Mouse (Mus musculus) adrenal gland, adult (tissue): ENCODE measurements around the gene Itga9.
"Not testable (repeated sequence)": the region's sequence is repeated elsewhere in the genome, so short reads cannot be mapped to it uniquely, and the experiment has no call there.

Experiments used
- DNase-seq, 2 experiments: peaks; one replicate each; pipeline ENCODE4 v3.0.0; 2022 to 2023; ENCODE audit warnings: low spot score in 1 of 2; ENCODE audit not compliant: inconsistent age in 2 of 2

The Itga9 gene

DNA sequence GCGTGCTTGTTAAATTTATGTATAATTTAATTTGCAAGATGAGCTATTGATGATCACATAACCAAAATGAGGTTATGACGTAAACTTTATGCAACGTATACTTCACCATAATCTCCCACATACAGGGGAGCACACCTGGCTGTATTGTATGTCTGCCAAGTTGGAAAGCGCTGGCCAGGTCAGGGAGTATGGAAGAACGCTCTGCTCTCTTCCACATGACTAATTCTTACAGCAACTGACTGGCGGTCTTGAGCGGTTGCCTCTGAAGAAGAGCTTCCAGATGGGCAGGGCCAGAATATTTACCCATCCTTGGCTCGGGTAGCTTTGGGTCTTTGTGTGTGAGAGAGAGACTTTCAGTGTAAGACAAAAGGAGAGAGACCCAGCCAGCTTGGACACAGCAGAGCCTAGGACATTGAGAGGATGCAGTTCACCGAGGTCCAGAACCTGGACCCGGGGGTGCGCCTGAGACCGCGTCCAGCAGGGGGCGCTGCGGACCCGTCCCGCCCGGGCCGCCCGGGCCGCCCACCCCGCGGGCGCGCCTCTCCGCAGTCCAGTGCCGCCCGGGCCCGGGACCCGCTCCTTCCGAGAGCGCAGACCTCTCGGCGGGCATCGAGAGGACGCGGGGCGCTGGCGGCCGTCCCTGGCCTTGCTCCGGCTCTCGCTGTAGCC, at the start of gene Itga9:
Itga9 (plus strand) TSS at position 543 of the 669 bp plus-strand sequence.
- peak; percentile 90 to 97 for DNase-seq

DNA sequence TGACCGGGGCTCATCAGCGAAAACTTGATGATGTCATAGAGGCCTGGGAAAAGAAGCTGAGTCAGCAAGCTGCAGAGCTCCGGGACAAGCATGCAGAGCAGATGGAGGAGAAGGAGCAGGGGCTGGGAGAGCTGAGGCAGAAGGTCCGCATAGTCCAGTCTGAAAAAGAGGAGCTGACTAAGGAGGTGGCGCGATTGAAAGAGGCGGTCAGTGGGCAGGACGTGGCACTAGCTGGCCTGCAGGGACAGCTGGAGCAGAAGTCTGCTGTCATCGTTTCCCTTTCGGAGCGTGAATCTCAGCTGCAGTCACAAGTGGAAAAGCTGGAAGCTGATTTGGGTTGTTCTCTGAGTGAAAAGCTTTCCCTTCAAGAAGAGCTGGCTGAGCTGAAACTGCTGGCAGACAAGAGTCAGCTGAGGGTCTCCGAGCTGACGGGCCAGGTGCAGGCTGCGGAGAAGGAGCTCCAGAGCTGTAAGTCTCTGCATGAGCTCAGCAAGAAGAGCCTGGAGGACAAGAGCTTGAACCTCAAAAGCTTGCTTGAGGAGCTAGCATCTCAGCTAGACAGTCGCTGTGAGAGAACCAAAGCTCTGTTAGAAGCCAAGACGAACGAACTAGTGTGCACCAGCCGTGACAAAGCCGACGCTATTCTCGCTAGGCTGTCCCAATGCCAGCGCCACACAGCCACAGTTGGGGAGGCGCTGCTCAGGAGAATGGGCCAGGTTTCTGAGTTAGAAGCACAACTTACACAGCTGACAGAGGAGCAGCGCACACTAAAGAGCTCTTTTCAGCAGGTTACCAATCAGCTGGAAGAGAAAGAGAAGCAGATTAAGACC, 49.3 kb upstream of the Itga9 start:
- DNase-seq = no peak

DNA sequence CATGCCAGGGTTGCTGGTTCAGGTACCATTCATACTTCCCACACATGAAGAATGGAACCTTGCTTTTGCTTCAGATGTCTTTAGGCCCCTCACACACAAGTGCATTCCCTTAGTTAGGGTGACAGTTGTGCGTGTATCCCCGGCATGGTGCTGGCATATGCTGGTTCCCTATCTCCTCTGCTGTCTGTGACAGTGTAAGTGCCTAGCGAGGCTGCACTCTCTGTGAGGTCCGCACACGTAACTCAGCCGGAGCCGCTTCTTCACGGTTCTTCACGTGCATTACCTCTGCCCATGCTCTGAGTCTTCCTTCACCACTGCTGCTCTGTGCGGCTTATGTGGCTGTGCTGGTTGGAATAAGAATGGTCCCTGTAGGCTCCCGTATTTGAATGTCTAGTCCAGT, 43.1 kb upstream of the Itga9 start:
- no peak for DNase-seq

DNA sequence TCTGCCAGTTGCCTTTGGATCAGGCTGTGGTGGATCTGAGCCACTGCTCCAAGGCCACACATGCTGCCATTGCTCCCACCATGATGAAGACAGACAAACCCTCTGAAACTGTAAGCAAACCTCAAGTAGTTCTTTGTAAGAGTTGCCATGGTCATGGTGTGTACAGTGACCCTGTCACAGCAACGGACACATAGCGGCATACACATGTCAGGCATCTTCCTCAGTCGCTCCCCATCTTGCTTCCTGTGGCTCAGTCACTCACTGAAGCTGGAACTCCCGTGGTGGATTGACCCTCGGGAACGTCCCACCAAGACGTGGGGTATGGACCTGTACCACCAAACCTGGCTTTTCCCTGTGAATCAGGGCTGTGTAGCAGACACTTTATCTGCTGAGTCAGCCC, 42.6 kb upstream of the Itga9 start:
- DNase-seq = no peak

DNA sequence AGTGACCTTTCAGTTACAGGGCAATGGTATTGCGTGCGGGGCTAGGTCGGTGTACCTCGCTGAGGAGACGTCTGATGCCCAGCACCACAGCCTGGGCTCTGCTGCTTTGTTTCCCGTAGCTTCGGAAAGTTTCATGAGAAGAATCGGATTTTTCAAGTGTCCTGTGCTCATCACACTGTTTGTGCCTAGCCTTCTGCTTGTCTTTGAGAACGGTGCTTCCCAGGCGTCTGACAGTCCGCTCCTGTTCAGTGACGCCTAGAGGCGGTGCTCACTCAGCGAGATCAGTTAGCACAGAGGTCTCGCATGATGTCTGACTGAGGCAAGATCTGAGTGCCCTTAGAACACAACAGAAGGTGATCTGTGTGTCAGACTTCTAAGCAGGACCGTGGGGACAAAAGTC, 41.8 kb upstream of the Itga9 start:
- DNase-seq = no peak

DNA sequence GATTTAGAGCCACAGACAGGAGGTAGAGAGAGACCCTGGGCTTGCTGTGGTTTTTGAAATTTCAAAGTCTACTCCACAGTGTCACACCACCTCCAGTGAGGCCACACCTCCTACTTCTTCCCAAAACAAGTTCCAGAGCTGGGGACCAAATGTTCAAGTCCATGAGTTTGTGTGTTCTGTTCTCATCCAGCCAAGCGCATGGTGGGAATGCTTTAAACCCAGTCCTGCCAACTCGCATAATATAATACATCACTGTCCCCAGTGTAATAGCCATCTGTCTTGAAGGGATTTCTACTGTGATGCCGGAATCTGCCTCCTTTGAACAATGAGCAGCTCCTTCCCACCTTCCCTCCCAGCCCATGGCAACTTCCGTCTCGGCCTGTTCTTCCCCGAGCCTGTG, 37.2 kb upstream of the Itga9 start:
- DNase-seq = no peak

DNA sequence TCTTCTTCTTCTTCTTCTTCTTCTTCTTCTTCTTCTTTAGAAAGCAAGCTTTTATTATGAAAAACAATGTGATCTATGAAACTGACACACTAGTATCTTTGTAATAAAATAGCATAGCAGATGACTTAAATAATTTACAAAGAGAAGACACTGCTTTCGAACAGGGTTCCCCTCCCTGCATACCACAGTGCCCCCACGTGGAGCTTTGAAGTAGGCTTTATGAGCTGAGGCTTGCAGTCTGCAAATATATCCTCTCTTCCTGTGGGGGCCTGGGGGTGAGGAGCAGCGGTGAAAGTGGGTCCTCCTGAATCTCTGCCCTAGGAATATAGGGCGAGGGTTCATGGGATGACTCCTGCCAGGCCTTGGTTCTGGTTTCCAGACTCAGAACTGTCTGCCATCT, 35.6 kb upstream of the Itga9 start:
- DNase-seq = no peak

DNA sequence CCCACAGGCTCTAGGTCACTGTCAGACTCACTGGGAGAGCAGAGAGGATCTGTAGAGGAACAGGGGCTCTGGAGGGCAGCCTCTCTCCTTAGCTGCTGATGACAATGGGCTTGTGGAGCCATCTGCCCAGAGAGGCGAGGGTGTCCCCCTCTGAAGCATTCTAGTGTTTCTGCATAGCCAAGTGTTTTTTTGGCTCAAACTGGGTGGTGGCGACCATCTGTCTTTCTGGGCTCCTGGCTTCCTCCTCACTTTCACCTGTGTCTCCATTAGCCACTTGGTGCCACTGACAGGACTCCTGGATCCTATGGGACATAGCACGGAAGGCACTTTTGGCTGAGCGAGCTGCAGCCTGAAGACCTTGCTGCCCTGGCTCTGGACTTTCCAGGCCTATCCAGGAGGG, 34.8 kb upstream of the Itga9 start:
- no peak for DNase-seq

DNA sequence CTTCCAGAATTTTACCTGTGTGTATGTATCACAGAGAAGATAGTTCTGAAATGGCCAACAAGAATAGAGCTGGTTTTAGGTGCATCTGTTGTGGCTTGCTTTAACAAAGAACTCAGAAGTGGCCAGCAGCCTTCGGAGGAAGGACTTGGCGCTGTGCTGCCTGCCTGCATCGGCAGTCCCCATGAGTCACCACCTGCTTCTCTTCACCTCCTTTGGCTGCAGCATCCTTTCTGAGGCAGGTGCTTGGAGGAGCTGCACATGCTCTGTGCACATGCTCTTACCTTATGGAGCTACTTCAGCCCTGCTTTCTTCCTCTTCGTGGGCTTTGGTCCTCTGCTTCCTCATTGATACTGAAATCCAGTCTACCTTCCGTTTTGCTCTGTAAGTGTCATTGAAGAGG, 31.6 kb upstream of the Itga9 start:
- no peak for DNase-seq

DNA sequence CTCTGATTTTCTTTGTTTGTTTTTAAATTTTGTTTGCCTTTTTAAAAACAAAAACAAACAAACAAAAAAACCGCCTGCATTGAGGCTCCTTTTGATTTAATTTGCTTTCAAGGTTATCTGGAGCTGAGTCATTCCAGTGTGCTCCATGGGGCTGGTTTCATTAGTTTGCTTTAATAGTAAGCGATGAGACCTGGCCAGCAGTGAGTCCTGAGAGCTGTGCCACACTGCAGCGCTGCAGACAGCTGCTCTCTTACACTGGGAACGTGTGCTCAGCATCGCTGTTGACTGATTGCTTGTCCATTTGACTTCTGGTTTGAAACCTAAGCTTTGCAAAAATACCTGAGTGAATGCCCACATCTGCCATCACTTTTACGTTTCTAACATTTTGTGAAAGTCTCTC, 26.1 kb upstream of the Itga9 start:
- peak; percentile 67 to 81 for DNase-seq

DNA sequence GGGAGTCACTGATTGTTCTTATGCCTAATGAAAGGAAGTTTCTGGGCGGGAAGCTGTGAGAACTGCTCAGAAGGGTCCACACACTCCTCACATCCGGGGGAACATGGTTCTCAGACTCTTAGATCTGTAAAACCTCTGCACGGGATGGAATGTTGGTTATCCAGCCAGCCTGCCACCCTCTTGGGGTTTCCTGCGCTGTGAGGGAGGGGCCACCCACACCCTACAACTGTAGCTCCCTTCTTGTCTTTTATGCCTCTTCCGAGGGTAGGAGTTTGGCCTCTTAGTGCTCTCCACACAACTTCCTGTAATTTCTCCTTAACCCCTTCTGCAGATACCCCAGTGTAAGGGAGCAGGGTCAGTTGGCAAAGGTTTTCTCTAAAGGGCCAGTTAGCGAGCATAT, 23.7 kb upstream of the Itga9 start:
- DNase-seq = no peak

DNA sequence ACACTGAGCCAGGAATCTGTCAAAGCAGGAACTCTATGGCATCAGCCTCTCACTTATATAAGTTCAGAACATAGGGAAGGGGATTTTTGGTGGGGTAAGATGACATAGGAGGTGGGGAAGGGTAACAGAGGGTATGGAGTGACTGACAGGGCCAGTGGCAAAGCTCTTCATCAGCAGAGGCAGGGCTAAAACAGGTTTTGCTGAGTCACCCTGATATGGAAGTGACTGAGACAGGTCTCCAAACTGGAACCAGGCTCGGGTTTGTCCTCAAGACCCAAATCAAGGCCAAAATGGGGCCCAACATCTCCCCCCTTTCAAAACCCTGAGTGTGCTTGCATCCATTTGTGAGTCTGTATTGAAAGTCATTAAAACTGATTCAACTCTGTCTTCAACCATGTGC, 21.7 kb upstream of the Itga9 start:
- DNase-seq = peak in 1 of 2 experiments; percentile 51

DNA sequence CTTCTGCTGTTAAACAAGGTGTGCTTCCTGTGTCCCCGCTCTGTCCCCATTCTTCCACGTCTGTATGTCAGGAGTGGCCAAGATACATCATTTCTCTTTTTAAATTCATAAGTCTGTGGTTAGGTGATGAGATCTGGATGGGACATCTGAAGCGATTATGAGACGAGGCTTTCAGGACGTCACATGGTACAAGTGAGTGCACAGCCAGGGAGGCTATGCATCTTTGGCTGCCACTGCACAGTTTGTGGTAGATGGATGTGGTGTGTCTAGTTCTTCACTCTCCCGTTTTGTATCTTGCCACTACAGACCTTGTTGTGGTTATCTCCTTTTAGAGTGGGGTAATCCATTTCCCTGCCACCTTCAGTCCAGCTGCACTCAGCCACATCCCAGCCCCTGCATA, 20.5 kb upstream of the Itga9 start:
- DNase-seq = no peak

DNA sequence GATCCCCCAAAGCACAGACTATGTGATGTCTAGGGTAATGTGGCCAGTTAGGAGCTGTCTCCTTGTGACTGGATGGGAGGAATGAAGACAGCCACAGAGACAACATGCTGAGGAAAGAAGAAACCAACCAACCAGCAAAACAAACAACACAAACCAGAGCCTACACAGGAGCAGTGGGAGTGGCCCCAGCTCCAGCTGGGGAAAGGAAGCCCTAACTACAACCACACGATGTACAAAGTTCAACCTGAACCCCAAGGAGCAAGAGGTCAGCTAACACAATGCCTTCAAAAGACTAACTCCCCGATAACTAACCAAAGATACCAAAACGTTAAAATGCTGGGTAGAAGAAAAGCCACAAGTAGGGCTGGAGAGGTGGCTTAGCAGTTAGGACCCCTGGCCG, 19.4 kb upstream of the Itga9 start:
- no peak for DNase-seq

DNA sequence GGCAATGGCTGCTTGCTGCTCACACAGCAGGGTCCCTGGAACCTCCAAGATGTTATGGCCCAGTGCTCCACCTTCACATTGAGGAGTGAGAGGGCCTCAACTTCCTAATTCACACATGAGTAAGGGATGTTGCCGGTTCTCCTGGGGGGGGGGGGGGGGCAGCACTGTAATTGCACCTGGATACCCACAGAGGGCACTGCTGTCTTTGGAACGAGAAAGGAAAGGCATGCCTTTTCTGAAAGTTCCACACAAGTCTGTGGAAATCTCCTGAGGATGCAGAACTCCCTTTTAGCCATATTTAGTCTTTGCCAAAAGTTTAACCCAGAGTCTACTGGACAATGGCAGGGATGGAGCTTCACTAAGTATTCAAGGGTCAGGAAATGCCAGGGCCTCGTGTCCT, 17.2 kb upstream of the Itga9 start:
- peak in 1 of 2 experiments; percentile 74 for DNase-seq

DNA sequence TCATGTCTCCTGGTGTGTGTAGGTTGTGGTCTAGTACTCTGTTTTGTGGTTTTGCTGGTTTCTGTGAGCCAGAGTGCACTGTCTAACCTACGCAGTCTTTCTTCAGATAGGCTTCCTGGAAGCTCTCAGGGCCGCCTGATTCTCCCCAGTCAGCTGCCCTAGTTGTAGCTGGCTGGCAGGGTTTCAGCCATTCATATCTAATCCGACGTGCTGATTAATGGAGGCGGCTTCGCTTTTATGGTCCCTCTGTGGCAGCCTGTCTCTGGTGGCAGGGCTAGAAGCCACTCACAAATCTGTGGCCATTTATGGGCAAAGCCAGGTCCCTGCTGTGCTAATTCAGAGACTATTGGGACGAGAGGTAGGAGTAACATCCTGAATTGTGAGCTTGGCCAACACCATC, 16.3 kb upstream of the Itga9 start:
- DNase-seq = peak; percentile 81 to 93

DNA sequence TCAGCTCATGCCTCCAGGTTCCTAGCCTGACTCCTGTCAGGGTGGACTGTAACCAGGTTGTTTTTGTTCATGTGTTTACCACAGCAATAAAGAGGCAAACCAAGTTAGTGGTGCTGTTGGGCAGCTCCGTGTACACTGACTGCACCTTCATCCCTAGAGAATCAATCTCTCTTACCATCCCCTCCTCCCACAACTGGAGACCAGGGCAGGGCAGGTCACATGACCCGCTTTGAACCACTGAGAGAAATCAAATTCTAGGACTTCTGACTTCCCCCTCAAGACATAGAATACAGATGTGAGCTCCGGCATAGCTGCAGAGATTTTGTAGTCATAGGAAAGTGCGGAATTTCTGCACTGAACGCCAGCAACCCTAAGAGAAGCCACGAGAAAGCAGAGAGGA, 14.9 kb upstream of the Itga9 start:
- no peak for DNase-seq

DNA sequence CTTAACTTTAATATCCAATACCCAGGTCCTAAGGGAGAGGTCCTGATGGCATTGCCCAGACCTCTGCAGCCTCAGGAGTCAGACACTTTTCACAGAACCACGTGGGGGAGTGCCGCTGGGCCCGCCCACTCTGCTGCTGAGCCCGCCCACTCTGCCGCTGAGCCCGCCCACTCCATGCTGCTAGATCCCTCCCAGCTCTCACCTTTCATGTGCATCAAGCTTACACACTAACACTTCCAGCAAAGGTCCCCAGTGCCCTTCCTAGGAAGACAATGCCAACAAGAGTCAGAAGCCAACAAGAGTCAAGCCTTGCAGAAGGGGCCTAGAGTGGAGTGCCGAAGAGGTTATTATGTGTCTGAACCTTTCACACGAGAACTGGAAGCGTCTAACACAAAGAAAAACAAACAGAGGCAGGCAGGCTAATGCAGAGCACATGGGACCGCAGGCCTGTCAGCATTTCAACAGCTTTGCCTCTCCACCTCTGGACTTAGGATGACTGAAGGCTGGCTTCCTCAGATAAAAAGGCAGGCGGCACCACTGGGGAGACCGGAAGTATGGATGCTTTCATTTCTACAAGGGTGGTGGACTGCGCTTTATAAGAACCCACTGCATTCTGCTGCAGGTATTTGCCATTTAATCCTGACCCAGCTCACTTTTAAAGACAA, 13.8 kb upstream of the Itga9 start:
- DNase-seq = no peak

DNA sequence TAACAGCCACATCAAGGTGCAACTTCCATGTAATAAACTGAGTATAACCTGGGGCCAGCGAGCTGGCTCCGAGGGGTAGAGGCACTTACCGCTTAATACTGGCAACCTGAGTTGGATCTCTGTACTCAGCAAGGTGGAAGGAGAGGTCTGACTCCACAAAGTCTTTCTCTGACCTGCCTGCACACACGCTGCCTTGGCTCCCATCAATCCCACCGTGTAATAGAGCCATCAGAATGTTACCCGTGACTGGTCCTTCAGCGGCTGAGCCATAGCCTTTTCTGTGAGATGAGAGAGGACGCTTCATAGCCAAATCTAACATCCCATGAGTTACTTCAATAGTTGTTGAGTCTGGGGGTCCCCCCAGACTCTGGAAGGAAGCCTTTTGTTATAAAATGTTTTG, 13.0 kb upstream of the Itga9 start:
- no peak for DNase-seq

DNA sequence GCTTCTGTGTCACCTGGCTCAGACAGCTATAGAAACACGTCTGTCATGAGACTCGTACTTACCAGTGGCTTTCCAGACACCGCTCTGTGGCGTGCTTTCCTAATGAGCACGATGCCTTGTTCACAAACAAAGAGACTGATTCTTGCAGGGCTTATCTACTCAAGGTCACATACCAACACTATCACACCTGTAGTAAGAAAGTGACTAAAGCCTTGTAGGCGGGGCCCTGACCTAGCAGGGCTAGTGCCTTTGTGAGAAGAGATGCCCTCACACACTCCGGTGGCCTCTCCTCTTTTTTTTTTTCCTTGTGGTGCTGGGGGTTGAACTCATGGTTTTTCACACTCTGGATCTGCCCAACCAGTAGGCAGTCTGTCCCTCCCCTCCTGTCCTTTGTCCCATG, 9.7 kb upstream of the Itga9 start:
- no peak for DNase-seq

DNA sequence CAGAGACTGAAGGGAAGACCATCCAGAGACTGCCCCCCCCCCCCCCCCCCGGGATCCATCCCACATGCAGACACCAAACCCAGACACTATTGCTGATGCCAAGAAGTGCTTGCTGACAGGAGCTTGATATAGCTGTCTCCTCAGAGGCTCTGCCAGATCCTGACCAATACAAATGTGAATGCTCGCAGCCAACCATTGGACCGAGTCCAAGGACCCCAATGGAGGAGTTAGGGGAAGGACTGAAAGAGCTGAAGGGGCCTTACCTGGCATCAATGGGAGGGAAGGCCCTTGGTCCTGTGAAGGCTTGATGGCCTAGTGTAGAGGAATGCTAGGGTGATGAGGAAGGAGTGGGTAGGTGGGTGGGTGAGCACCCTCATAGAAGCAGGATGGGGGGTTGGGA, 6.1 kb upstream of the Itga9 start:
- not testable (repeated sequence) for DNase-seq

DNA sequence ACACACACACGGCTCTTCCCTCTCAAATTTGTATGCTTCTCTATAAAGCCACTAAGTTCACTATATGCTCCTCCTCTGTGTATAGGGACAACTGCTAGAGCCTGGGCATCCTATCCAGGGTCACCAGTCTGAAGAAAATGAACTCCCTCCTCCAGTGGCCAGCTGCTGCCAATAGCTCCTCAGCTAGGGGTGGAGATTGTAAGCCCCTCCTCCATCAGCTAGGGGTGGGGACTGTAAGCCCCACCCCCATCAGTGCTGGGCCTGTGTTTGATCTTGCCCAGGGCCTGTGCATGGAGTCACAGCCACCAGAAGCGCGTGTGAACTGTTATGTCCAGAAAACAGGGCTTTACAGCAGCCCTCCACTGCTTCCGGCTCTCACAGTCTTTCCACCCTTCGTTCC, 3.9 kb upstream of the Itga9 start:
- DNase-seq = no peak
